In the genomic region with DNA sequence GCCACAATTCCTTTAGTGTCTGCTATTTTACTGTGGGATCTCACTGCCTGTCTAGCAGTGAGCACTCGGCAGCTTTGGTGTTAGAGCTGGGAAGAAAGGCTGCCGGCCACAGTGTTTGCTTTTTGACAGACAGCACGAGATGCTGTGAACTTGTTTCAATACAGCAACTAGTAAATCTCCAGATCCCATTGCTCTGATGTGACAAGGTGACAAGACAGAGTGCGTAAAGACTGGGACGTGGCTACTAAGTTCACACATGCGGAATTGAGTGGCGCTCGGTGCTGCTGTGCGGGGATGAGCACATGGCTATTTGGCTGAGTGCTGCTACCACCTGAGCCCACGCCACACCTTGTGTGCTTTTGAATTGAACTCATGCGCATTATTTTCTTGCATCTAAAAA, we compare ENCODE assay signal across 15 mouse cellular contexts.
DNase-seq lines count a peak whose midpoint lies in the region; ATAC-seq lines count a peak whose summit lies in the region.
"Had no signal": no experiment of that assay in that cellular context is flagged by ENCODE, and none has a peak within 500 bp of the region (broad histone marks: within the 10 kb centered on the region; RNA-seq: fewer than 3 reads in every experiment).

No protein-coding gene starts in this region.

- H3K4me2 ChIP-seq in forebrain, embryonic 11.5 days (ENCODE audit: low read depth, low read length, severe bottlenecking): no peak overlapping the region
- H3K4me2 ChIP-seq in forebrain, embryonic 14.5 days (ENCODE audit: low read length): no peak overlapping the region
- H3K4me2 ChIP-seq: heart, embryonic 12.5 days; intestine, embryonic 15.5 days had no signal

- peaks cover 4% of the 10 kb centered on the region; the same call in 1 of the 2 replicates for H3K4me1 ChIP-seq in forebrain, embryonic 11.5 days (replicated peaks; ENCODE audit: control insufficient read depth, insufficient read depth, low read length)
- peaks cover 14% of the 10 kb centered on the region for H3K4me1 ChIP-seq in forebrain, embryonic 10.5 days
- peaks cover 18% of the 10 kb centered on the region for H3K4me1 ChIP-seq in forebrain, embryonic 14.5 days (ENCODE audit: control insufficient read depth, insufficient read depth, low read length)
- H3K4me1 ChIP-seq: heart, embryonic 12.5 days had no signal

- ATAC-seq in forebrain, embryonic 11.5 days (replicated peaks; ENCODE audit: low FRiP score): no peak
- ATAC-seq in forebrain, embryonic 14.5 days: peak; percentile 64
- no peak for ATAC-seq in inflammation-experienced regulatory T-cells, adult 6 months
- ATAC-seq: hindbrain, embryonic 16.5 days; intestine, embryonic 15.5 days had no signal

- DNase-seq in forebrain, embryonic 11.5 days (ENCODE audit: low spot score): peak; percentile 26
- no peak for DNase-seq in forebrain, embryonic 10.5 days (ENCODE audit: extremely low spot score, low spot score)
- peak; percentile 23 for DNase-seq in left cerebral cortex, postnatal 4 days
- no peak for DNase-seq in left cerebral cortex, postnatal 10 days (ENCODE audit: extremely low spot score in 1 of 2, low spot score in 2 of 2)
- DNase-seq in forebrain, embryonic 14.5 days (ENCODE audit: low spot score): peak; percentile 54
- DNase-seq in thymus, adult 18-20 months: no peak
- DNase-seq: adrenal gland, postnatal 10 days; cerebellum, adult 11-12 months; cerebellum, adult 9-10 months; gastrocnemius, postnatal 14 days had no signal

- H3K9me3 ChIP-seq in forebrain, embryonic 11.5 days (ENCODE audit: control insufficient read depth, low read length): no peaks in the 10 kb centered on the region
- H3K9me3 ChIP-seq in forebrain, embryonic 10.5 days: no peaks in the 10 kb centered on the region
- no peaks in the 10 kb centered on the region for H3K9me3 ChIP-seq in forebrain, embryonic 14.5 days (replicated peaks; ENCODE audit: control insufficient read depth, low read length)
- H3K9me3 ChIP-seq: embryonic facial prominence, embryonic 10.5 days; heart, embryonic 12.5 days; intestine, embryonic 15.5 days had no signal

- H3K4me3 ChIP-seq in forebrain, embryonic 11.5 days (ENCODE audit: low read depth, low read length): no peak overlapping the region
- no peak overlapping the region for H3K4me3 ChIP-seq in forebrain, embryonic 10.5 days
- no peak overlapping the region for H3K4me3 ChIP-seq in forebrain, embryonic 14.5 days (ENCODE audit: low read depth, low read length)
- H3K4me3 ChIP-seq: embryonic facial prominence, embryonic 10.5 days; heart, embryonic 12.5 days; intestine, embryonic 15.5 days had no signal

- intact Hi-C loops in left cerebral cortex, postnatal 4 days (cut with DNase I): no loop called here
- intact Hi-C loops in left cerebral cortex, postnatal 10 days (cut with DNase I): no loop called here

- 88% methylated on average over 11 of the region's 11 CpGs for WGBS in forebrain, embryonic 11.5 days
- 93% methylated on average over 11 of the region's 11 CpGs for WGBS in forebrain, embryonic 10.5 days
- 65% methylated on average over 11 of the region's 11 CpGs for WGBS in forebrain, embryonic 14.5 days

- H3K27me3 ChIP-seq in forebrain, embryonic 11.5 days (ENCODE audit: control insufficient read depth, insufficient read depth, low read length): no peaks in the 10 kb centered on the region
- no peaks in the 10 kb centered on the region for H3K27me3 ChIP-seq in forebrain, embryonic 10.5 days (ENCODE audit: poor library complexity, severe bottlenecking)
- no peaks in the 10 kb centered on the region for H3K27me3 ChIP-seq in forebrain, embryonic 14.5 days (replicated peaks; ENCODE audit: control insufficient read depth, insufficient read depth, low read length)
- H3K27me3 ChIP-seq: heart, embryonic 12.5 days; intestine, embryonic 15.5 days had no signal

- no peak overlapping the region for H3K27ac ChIP-seq in forebrain, embryonic 11.5 days (ENCODE audit: low read depth, low read length)
- H3K27ac ChIP-seq in forebrain, embryonic 10.5 days: no peak overlapping the region
- H3K27ac ChIP-seq in forebrain, embryonic 14.5 days (ENCODE audit: low read depth, low read length): peak overlapping the region; percentile 30; the same call in 1 of the 2 replicates
- H3K27ac ChIP-seq: embryonic facial prominence, embryonic 10.5 days; intestine, embryonic 15.5 days had no signal

- no peaks in the 10 kb centered on the region for H3K36me3 ChIP-seq in forebrain, embryonic 11.5 days (ENCODE audit: control insufficient read depth, insufficient read depth, low read length)
- peaks cover 38% of the 10 kb centered on the region for H3K36me3 ChIP-seq in forebrain, embryonic 10.5 days (replicated peaks)
- H3K36me3 ChIP-seq in forebrain, embryonic 14.5 days (ENCODE audit: control insufficient read depth, insufficient read depth, low read length): peaks cover 47% of the 10 kb centered on the region

- H3K9ac ChIP-seq in forebrain, embryonic 11.5 days (ENCODE audit: low read length): no peak overlapping the region
- no peak overlapping the region for H3K9ac ChIP-seq in forebrain, embryonic 14.5 days (ENCODE audit: low read length)
- H3K9ac ChIP-seq: heart, embryonic 12.5 days; intestine, embryonic 15.5 days had no signal

Comparison
In these comparisons a context has a peak if more than half of its experiments do, and no peak if none do; other contexts are left out.
1. DNase-seq: peak in forebrain, embryonic 11.5 days (single experiment), left cerebral cortex, postnatal 4 days (single experiment) and forebrain, embryonic 14.5 days (single experiment); none in forebrain, embryonic 10.5 days (single experiment), left cerebral cortex, postnatal 10 days (0 of 2) and thymus, adult 18-20 months (0 of 2).